Mouse (Mus musculus) thymus, adult 18-20 months (tissue): ENCODE data around the gene Slc38a1.

Source experiments
- DNase-seq, 2 experiments: peaks; one replicate each; pipeline ENCODE4 v3.0.0; 2022; ENCODE audit warnings: mixed read lengths in 2 of 2

Slc38a1 gene

DNA sequence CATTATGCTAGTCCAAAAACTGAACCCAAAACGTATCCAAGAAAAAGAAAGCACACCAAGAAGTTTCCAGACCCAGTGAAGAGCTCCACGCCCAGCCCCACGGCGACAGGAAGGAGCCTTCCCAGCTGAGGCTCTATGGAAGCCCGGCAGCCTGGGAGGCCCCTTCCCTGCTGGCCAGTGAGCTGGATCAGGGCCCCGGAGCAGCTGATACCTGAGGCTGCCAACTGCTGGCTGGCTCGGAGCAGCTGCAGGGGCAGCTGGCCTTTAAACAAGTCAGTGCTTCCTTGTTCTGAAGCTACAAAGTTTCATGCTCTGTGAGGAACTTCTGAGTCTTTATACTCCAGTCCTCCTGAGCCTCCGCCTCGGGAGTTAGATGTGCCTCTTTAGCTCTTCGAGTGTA lies 38.4 kb downstream of the Slc38a1 start:
- DNase-seq = no peak

DNA sequence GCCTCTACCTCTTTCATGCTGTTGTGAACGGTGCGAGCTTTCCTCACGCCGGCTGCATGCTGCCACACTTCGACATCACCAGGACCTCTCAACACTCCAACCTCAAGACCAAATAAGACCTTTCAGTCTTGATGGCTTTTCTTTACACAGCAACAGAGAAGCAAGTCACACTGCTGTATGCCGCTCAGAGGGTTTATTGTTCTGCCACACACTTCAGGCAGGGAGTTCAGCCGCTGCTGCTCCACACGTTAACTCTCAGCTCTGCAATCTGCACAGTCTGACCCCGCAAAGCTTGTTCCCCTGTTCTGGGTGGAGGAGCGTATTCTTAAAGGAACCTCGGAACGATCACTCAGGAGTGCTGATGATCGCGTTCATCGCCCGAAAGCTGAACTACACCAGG lies 40.7 kb downstream of the Slc38a1 start:
- DNase-seq = no peak

DNA sequence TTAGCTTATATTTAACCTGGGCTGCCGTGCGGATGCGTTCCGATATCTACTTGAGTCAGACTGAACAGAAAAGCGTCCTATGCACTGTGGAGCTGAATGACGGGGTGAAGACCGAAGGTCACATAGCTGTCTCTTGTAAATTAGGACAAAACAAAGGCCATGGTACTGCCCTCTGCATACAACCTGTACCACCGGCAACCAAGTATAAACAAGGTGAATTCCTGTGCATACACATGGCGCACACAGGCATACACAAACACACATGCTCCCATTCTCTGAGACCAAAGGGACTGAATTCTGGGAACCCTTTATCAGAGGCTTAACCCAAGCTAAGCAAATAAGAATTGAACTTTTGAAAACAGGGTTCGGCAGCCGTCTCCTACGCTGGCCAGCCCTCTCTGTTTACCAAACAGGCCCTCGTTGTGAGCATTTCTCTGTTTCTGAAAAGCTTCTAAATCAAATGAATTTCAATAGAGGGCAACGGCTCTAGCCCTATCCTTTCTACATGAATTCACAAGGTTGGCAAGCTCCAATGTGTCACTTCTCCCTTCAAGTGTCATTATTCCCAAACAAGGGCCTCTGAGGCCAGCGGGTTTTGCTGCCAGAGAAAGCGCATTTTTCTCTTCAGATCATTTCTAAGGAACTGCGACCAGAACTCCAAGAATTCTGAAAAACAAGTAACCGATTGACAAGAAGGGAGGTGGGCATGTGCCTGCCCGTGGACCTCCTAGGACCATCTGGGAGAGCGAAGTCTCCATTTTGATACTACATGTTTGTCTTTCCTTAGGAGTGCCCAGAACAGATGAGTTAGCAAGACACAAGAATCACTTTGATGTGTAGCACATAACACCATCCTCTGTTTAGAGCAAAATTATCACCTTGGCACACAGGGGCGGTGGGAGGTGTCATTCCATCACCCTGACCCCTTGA lies 42.6 kb downstream of the Slc38a1 start:
- no peak for DNase-seq

DNA sequence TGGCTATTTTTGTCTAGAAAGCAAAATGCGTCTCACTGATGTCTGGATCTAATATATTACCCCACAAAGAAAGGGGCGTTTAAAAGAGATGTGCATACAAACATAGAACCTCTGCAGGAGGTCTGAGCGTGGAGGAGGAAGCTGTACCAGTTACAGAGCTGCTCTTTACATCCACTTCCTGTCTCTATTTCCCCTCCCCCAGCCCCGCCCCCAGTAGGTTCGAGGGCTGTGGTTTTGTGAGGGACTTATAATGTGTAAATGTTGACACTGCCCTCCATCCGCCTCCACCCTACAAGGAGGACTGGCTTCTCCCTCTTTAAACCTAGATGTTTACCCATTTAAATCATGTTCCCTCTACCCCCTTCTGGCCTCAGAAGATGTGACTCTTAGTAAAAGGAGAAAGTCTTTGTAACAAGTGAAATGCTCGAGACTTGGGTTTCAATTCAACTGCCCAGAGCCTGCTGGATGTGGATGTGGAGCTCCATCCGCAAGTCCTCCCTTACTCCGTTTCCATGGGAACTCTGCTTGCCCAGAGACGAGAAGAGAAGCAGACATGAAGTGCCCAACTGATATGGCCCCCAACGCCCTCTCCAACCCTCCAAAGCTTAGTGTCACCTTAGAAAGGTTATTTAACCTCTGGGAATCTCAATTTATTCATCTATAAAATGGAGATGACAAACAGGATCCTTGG lies 43.7 kb downstream of the Slc38a1 start:
- DNase-seq = peak; percentile 74 to 83

DNA sequence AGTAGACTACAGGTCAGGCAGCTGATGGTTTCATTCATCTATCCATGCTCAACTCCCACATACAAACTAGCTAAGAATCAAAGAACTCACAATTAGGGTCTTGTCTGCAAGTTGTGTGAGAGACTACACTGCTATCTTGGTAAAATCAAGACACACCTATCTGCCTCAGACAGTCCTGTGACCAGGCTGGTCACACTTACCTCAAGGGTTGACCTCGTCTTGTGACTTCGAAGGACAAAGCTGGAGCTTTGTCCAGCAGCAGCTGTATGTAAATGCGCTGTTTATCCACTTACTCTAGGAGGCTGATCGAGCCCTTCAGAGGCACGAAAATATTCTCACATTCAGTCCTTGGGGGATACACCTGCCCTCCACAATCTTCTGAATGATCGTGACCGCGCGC lies 45.6 kb downstream of the Slc38a1 start:
- no peak for DNase-seq

DNA sequence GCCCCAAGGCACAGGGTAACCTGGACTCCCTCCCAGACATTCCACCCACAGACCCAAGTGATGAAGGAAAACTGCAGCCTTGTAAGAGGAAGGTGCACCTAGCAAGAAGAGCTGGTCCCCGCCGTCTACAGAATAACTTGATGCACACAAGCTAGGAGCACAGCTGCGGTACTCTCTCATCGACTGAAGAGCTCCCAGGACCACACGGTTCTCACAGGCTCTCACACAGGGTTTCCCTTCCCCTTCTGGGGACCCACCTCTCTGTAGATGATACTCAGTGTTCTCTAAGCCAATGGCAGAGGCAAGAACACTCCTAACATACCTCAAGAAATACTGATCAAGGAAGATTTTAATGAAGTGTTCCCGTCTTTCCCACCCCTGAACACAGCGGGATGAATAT lies 48.4 kb downstream of the Slc38a1 start:
- DNase-seq = no peak

DNA sequence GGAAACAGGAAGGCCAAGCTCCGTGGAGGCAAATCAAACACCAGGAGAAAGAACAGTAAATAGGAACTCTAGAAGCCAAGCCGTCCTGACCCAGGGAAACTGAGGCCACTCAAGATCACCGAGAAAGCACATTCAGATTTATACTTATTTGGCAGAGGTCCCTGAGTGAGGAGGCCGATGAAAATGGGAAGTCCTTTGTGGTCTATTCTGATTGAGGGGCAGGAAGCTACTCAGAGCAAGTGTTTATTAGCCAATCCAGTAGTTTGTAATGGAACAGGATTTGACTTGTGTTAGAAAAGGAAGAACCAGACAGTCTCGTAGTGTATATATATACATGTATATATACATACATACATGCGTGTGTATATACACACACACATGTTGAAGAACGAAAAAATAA lies 48.8 kb downstream of the Slc38a1 start:
- DNase-seq = no peak

DNA sequence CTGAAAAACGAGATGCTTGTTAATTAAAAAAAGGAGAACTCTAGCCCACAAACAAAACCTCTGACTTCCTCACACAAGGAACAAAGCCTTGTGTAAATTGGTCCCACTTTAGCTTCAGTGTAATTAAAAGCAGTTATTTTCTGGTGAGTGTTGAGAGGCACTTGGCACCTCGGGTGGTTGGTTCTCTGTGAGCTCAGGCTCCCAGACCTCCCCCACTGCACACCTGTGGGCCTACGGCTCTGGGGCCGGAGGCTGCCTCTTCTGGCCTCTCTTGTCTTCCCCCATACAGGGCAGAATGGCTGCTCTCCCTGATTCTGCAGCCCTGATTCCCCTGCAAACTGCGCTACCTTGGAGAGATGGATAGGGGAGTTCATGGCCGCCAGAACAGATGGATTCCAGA lies 49.3 kb downstream of the Slc38a1 start:
- no peak for DNase-seq

DNA sequence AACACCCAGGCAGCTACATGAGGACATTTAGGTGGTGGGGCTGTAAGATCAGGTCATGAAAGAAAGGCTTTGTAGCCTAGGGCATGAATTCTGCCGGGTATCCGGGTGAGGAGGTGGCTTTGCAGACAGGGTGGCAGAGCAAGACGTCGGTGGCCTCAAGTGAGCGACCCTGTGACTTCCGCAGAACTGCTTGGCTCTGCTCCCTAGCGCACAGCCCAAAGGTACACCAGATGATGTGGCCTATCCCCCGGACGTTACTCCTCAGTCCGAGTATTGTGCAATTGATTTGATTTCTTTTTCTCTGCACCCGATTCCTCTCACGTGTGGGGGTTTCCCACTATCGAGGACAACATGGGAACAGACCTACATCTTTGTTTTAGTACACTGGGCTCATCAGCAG lies 49.7 kb downstream of the Slc38a1 start:
- no peak for DNase-seq

DNA sequence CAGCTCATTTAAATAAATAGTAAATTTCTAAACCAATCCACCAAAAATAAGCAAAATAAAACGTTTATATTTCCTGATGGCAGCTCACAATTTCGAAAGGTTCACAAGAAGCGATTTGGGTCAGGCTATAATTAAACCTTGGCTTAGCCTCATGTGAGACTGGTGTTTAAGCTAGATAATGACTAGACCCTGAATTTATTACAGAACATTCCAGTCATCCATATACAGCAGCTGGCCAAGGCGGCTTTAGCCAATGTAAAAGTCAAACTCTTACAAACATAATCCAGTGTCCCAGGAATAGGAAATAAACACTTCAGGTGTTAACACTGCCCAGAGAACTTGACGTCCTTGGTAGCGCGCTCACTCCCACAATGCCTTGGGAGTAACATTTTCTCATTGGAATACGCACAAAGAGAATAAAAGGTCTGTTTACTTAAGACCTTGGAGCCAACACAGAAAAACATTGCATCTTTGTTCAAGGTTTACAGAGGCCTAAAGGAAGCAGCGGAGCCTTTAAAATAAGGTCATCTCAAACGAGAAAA lies 50.8 kb downstream of the Slc38a1 start:
- no peak for DNase-seq

DNA sequence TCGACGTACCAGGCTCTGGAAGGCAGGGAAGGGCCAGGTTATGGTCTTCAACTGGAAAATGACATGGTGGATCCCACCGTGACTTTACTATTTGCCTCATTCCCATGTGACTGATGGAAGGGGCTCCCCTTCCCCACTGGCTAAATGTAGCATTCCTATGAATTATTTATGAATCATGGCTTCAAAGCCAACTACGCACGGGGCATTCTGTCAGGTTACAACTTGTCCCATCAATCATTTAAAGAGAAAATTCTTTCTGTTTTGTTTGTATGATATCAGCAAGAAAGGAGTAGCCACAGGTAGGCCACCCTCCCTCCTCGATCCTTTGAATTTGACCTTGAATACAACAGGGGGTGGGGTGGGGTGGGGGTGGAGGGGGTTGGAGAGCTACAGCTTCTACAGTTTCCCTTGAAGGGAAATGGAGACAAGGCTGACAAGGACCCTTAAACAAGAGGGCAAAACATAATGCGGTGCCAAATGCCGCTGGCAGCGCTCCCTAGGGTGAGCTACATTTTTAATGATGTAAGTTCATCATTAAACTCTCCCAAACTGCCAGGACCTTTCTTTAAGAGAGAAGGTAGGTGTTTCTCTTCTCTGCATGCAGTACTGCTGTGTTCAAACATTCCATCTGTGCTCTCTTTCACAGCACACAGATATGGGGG lies 53.6 kb downstream of the Slc38a1 start:
- DNase-seq = no peak

DNA sequence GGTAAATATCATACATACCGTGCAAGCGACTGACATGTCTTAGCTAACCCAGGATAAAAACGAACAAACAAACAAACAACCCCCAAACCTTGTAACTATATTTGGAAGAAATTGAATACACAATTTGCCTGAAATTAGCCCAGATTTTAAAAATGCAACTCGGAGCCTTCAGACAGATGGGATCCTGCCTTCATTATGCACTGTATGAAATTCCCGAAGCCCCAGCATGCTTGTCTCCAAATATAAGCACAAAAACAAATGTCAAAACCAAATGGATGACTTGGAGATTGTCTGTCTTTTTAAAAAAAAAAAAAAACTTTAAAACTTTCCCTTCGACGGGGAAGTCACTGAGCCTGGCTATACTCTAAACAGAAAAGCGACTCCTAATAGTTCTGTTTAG lies 54.7 kb downstream of the Slc38a1 start:
- no peak for DNase-seq

DNA sequence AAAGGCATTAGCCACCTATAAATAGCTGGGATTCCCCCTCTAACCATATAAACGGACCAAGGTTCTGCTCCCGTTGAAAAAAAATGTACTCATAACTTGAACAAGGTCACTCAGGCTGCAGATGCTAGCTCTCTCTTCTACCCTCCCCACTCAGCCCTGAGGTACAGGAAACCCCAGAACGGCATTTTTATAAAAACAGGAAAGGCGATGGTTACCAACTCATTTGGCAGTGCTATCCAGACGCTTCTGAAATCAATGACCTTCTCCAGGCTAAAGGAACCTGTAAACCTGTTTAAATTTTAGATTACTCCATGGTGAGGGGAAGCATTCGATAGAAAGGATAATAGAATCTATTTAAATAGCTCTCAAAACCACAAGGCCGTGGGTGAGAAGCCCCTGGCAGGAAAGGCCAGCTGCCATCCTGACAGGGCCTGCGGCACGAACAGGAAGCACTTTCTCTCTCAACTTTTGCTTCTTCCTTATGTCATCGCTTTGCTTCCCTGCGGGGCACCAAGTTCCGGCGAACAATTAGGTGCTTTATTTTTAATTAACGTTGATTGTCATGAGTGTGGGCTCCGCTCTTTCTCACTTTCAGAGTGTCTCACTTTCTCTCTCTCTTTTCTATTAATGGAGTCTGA lies 59.2 kb downstream of the Slc38a1 start:
- no peak for DNase-seq

DNA sequence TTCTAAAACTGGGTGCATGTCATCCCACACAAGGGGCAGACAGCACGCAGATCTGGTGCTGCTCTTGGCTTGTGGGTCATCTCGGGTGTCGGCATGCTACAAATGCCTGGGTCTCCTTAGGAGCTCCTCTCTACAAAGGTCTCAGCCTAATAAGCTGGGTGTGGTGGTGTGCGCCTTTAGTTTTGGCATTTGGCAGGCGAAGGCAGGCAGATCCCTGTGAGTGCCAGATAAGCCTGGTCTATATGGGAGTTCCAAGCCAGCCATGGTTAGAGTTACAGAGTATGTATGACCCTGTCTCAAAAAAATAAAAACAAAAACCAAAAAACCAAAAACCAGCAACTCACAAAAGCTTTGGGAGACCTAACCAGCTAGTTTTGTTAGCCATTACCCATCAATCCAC lies 65.7 kb downstream of the Slc38a1 start:
- DNase-seq = no peak

DNA sequence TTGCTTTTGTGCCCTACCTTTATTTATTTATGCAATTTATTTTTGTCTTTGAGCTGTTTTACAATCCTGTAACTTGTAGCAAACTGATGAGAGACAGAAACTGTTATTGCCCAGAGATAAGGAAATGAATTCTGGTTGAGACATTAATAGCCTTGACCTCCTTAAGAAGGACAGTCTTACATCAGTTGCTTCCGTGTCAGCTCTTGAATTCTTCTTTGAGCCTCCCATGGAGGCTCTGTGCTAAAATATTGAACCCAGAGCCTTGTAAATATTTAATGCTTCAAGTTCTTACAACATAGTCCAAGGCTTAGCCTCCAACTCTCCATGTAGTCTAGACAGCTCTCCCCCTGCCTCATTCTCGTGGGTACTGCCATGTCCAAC lies 73.7 kb downstream of the Slc38a1 start:
- DNase-seq = no peak

DNA sequence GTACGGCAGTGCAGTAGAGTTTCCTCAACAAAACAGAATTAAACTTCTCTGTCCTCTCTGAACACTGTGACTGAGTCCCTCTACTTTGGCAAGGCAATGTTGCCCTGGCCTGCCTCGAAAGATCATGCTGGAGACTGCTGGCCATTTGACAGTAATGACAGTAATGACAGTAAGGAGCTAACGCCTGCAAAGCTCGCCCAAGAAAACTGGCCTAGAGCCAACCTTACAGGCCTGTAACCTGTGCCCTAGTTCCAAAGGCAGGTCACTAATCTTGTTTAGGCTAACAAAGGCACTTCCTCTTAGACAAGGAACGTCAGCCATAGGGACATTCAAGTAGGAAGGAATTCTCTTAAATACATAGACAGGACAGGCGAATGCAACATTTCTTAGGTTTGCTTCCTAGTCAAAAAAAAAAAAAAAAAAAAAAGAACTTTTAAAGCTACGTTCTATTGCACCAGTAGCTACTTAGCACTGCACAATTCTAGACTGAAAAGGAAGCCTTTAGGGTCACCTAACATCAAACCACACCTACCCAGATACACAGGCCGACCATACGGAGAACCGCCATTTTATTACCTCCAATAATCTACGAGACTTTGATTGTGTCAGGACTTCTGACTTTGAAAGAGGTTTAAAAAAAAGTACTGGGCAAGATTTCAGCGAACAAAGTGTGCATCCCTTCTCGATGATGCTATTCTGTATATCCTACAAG lies 74.3 kb downstream of the Slc38a1 start:
- no peak for DNase-seq

DNA sequence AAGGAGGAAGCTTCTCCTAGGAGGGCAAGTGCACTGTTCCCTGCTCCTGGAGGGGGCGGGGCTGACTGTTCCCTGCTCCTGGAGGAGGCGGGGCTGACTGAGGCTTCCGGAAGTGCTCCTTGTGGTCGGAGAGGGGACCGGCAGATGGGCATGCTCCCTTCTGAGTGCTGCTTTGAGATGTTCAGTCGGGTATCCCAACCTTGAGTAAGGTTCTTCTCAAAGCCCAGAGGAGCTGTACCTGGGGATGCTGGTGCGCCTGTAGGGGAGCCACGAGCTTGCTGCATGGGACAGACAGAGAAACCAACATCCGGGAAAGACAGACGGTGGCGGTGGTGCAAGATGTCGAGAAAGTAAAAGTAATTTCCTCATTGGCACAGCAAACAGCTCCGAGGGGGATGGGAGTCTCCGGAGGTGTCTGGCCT lies 75.9 kb downstream of the Slc38a1 start:
- peak; percentile 29 to 56 for DNase-seq

DNA sequence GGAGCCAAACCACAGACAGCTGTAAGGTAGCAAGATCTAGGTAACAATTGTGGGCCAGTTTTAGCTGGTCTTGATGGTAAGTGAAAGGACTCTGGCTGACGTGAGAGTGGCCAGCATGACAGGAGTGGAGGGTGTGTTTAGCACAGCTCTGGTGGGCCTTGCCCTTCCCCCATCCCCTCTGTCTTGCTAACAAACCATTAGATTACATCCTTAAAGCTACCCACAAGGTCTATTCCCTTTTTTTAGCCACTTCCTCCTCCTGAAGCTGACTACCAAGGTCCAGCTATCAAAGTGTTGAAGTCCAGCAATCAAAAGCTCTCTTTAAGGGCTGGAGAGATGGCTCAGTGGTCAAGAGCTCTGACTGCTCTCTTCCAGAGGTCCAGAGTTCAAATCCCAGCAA lies 78.9 kb downstream of the Slc38a1 start:
- no peak for DNase-seq

DNA sequence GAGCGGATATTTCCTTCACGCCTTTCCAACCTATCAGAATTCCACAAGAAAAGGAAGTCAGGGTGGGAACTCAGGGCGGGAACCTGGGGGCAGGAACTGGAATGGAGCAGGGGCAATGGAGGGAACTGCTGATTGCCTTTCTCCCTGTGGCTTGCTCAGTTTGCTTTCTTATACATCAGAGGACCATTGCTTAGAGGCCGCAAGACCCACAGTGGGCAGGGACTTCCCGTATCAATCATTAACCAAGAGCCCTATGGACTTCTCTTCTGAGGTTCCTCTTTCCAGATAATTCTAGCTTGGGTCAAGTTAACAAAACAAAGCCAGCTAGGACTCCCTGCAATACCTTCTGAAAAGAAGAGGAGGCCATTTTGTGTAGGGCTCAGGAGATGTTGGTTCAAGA lies 80.2 kb downstream of the Slc38a1 start:
- DNase-seq = no peak

DNA sequence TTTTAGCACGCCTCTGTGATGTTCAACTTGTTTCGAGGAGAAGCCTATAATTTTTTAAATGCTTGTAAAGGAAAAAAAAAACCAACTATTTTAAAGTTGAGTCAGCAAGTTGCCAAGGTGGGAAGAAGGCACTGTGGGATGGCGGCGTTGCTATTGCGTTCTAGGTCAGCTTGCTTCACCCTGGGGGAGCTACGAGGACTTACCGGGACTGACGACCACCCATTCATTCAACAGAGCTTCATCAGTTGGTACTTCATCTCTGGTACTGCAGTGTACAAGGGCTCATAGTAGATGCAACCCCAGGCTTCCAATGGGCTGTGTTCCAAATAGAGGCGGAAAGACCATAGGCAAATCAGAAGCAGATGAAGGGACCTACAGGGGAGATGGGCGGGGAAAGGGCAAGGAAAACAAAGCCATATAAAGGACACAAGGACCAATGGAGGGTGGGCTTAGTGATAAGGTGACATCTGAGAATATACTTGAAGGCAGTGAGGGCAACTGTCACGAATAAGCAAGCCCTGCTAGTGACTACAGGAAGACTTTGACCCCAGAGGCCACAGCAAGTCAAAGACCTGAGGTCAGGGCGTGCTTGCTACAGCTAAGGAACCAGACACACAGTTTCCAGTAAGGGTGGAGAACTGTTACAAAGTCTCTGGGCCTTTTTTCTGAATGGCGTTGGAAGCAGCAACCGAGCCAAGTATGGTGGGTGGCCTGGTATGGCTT lies 82.0 kb downstream of the Slc38a1 start:
- DNase-seq = no peak

DNA sequence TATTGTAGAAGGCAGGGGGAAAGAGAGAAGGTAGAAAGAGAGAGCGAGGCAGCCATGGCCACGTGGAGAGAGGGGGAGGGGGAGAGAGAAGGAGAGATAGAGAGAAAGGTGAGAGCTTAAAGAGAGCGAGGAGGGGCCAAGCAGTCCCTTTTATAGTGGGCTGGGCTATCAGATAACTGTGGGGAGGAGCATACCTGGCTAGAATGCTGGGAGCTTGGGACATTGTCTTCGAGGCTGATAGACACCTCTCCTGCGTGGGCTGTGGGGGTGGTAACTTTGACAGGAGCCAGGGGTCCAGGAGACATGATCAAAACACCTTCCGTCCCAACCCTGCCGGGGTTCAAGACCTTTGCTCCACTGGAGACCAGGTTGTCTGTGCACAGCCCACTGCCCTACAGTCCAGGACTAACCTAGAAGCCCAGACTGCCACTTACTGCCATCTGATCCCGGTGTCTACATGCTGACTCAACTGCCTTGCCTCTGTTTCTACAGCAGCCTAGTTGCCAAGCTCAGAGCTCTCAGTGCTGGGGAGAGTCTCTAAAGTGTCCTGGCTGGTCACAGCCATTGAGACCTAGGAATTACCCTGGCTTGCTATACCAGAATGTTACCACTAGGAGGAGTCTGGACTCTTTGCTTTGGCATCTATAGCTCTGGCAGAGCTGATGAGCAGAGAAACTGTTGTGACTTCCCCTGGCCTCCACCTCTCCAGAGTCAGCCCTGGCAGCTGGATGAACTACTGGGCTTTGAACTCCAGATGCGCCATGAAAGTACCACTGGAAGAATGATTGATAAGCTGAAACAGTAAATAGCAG lies 90.9 kb downstream of the Slc38a1 start:
- peak in 1 of 2 experiments; percentile 51 for DNase-seq
